Mouse (Mus musculus) CH12.LX (cell line): Measurements from ENCODE around the gene Gm44579. TPM values are rescaled to one million over a fixed set of nuclear protein-coding genes. Genes with fewer than 3 reads are reported as not detected.

Experiments
- DNase-seq: peaks from one replicate; pipeline ENCODE4 v3.0.0-alpha.2; 2013; ENCODE audit errors: extremely low read depth
- H3K27ac ChIP-seq: 2 replicates; pipeline ENCODE4 v1.5.1; 2012; ENCODE audit warnings: low read depth, mild to moderate bottlenecking, control low read depth, moderate library complexity; ENCODE audit not compliant: insufficient read depth
- H3K27me3 ChIP-seq: replicated peaks from 2 replicates; pipeline ENCODE3; 2012; ENCODE audit warnings: inconsistent platforms
- H3K36me3 ChIP-seq, 2 experiments: replicated peaks in 1 of 2; 2 replicates each; pipeline versions ENCODE3 to v1.6.1; 2012; ENCODE audit warnings: inconsistent platforms in 1 of 2, low read length in 1 of 2, mild to moderate bottlenecking in 1 of 2, mixed read lengths in 1 of 2, moderate library complexity in 1 of 2; ENCODE audit not compliant: control insufficient read depth in 1 of 2, insufficient read depth in 1 of 2
- H3K4me1 ChIP-seq, 2 experiments: 2 replicates each; pipeline ENCODE4 v1.6.1; 2012; ENCODE audit warnings: inconsistent platforms in 1 of 2, moderate library complexity in 1 of 2; ENCODE audit not compliant: insufficient read depth in 2 of 2, control insufficient read depth in 1 of 2
- H3K4me2 ChIP-seq: 2 replicates; pipeline ENCODE4 v1.6.1; 2012; ENCODE audit warnings: low read depth, mild to moderate bottlenecking, control low read depth; ENCODE audit not compliant: poor library complexity, insufficient read depth, severe bottlenecking
- H3K4me3 ChIP-seq, 3 experiments: fragments of 150-350 bp in 1 of 3; sonication (generic) in 1 of 3; replicated peaks in 1 of 3; 2 replicates each; pipeline versions ENCODE3 to v1.5.1; 2011 to 2012; ENCODE audit warnings: low read depth in 2 of 3, low read length in 2 of 3, mild to moderate bottlenecking in 2 of 3, moderate library complexity in 2 of 3, control low read depth in 1 of 3, improper control_type of control experiment in 1 of 3, inconsistent platforms in 1 of 3, mixed read lengths in 1 of 3; ENCODE audit not compliant: poor library complexity in 1 of 3
- H3K79me2 ChIP-seq: replicated peaks from 2 replicates; pipeline ENCODE4 v1.6.1; 2012; ENCODE audit warnings: mild to moderate bottlenecking, moderate library complexity; ENCODE audit not compliant: control insufficient read depth, poor library complexity, insufficient read depth, severe bottlenecking; ENCODE audit errors: extremely low read depth
- H3K9ac ChIP-seq: 2 replicates; pipeline ENCODE4 v1.6.1; 2012; ENCODE audit warnings: low read depth, mild to moderate bottlenecking, control low read depth, moderate library complexity; ENCODE audit not compliant: insufficient read depth
- H3K9me3 ChIP-seq: replicated peaks from 2 replicates; pipeline ENCODE3; 2012; ENCODE audit warnings: low read length, inconsistent platforms, mixed read lengths
- BHLHE40 ChIP-seq: IDR thresholded peaks from 2 replicates; pipeline ENCODE4 v1.6.1; 2011; ENCODE audit warnings: mild to moderate bottlenecking, low read depth, low read length, improper control_type of control experiment
- CHD1 ChIP-seq: IDR thresholded peaks from 2 replicates; pipeline ENCODE4 v1.6.1; 2012; ENCODE audit warnings: low read depth, low read length, improper control_type of control experiment, inconsistent platforms
- CHD2 ChIP-seq: IDR thresholded peaks from 2 replicates; pipeline ENCODE4 v1.6.1; 2011; ENCODE audit warnings: low read length, improper control_type of control experiment
- CTCF ChIP-seq, 2 experiments: IDR thresholded peaks in 1 of 2; conservative IDR thresholded peaks in 1 of 2; 2 replicates each; pipeline ENCODE4 v1.5.1; 2011 to 2012; ENCODE audit warnings: low read depth in 2 of 2, low read length in 2 of 2, improper control_type of control experiment in 1 of 2, inconsistent platforms in 1 of 2, mild to moderate bottlenecking in 1 of 2, moderate library complexity in 1 of 2
- E2F4 ChIP-seq: IDR thresholded peaks from 2 replicates; pipeline ENCODE4 v1.6.1; 2011; ENCODE audit warnings: low read depth, low read length, improper control_type of control experiment; ENCODE audit not compliant: insufficient replicate concordance
- EP300 ChIP-seq: IDR thresholded peaks from 2 replicates; pipeline ENCODE4 v1.6.1; 2011; ENCODE audit warnings: low read length, improper control_type of control experiment
- GABPA ChIP-seq: IDR thresholded peaks from 2 replicates; pipeline ENCODE4 v1.6.1; 2012; ENCODE audit warnings: low read depth, low read length, improper control_type of control experiment, inconsistent platforms; ENCODE audit not compliant: insufficient replicate concordance
- IRF4 ChIP-seq: IDR thresholded peaks from 2 replicates; pipeline ENCODE4 v1.6.1; 2014; ENCODE audit warnings: low read depth, mild to moderate bottlenecking, inconsistent platforms, low read length, improper control_type of control experiment
- JUN ChIP-seq: IDR thresholded peaks from 2 replicates; pipeline ENCODE4 v1.6.1; 2011; ENCODE audit warnings: low read depth, mild to moderate bottlenecking, low read length, improper control_type of control experiment, moderate library complexity; ENCODE audit not compliant: insufficient read depth
- JUND ChIP-seq: conservative IDR thresholded peaks from 2 replicates; pipeline ENCODE4 v1.6.1; 2011; ENCODE audit warnings: low read depth, low read length, improper control_type of control experiment
- KAT2A ChIP-seq: IDR thresholded peaks from 2 replicates; pipeline ENCODE4 v1.6.1; 2012; ENCODE audit warnings: low read length, improper control_type of control experiment, inconsistent platforms; ENCODE audit not compliant: insufficient replicate concordance
- MAFK ChIP-seq: IDR thresholded peaks from 2 replicates; pipeline ENCODE4 v1.6.1; 2011; ENCODE audit warnings: low read length, improper control_type of control experiment; ENCODE audit not compliant: insufficient replicate concordance
- MAX ChIP-seq: IDR thresholded peaks from 2 replicates; pipeline ENCODE4 v1.6.1; 2011; ENCODE audit warnings: low read length, improper control_type of control experiment
- MAZ ChIP-seq: IDR thresholded peaks from 2 replicates; pipeline ENCODE4 v1.6.1; 2012; ENCODE audit warnings: low read depth, mild to moderate bottlenecking, inconsistent platforms, low read length, improper control_type of control experiment, moderate library complexity
- MEF2A ChIP-seq: IDR thresholded peaks from 2 replicates; pipeline ENCODE4 v1.6.1; 2014; ENCODE audit warnings: low read depth, mild to moderate bottlenecking, inconsistent platforms, low read length, improper control_type of control experiment, borderline replicate concordance
- MXI1 ChIP-seq: IDR thresholded peaks from 2 replicates; pipeline ENCODE4 v1.6.1; 2011; ENCODE audit warnings: mild to moderate bottlenecking, low read depth, low read length, improper control_type of control experiment
- NRF1 ChIP-seq: IDR thresholded peaks from 2 replicates; pipeline ENCODE4 v1.6.1; 2014; ENCODE audit warnings: low read depth, mild to moderate bottlenecking, inconsistent platforms, low read length, improper control_type of control experiment, moderate library complexity
- PAX5 ChIP-seq: IDR thresholded peaks from 2 replicates; pipeline ENCODE4 v1.6.1; 2012; ENCODE audit warnings: low read length, inconsistent platforms, mixed read lengths
- POLR2A ChIP-seq: IDR thresholded peaks from 2 replicates; pipeline ENCODE4 v1.6.1; 2011; ENCODE audit warnings: low read depth, mild to moderate bottlenecking, improper control_type of control experiment, low read length
- POLR2AphosphoS2 ChIP-seq: IDR thresholded peaks from 2 replicates; pipeline ENCODE4 v1.6.1; 2011; ENCODE audit warnings: low read depth, low read length, improper control_type of control experiment
- RAD21 ChIP-seq: IDR thresholded peaks from 2 replicates; pipeline ENCODE4 v1.6.1; 2011; ENCODE audit warnings: low read depth, mild to moderate bottlenecking, low read length, improper control_type of control experiment, moderate library complexity
- RCOR1 ChIP-seq: conservative IDR thresholded peaks from 2 replicates; pipeline ENCODE4 v1.6.1; 2012; ENCODE audit warnings: low read depth, mild to moderate bottlenecking, inconsistent platforms, low read length, improper control_type of control experiment
- SIN3A ChIP-seq: IDR thresholded peaks from 2 replicates; pipeline ENCODE4 v1.6.1; 2012; ENCODE audit warnings: low read length, improper control_type of control experiment, inconsistent platforms
- SMC3 ChIP-seq: IDR thresholded peaks from 2 replicates; pipeline ENCODE4 v1.6.1; 2011; ENCODE audit warnings: low read depth, low read length, improper control_type of control experiment
- TBP ChIP-seq: conservative IDR thresholded peaks from 2 replicates; pipeline ENCODE4 v1.6.1; 2011; ENCODE audit warnings: low read depth, low read length, improper control_type of control experiment
- TCF12 ChIP-seq: IDR thresholded peaks from 2 replicates; pipeline ENCODE4 v1.6.1; 2014; ENCODE audit warnings: low read depth, mild to moderate bottlenecking, inconsistent platforms, low read length, improper control_type of control experiment
- UBTF ChIP-seq: IDR thresholded peaks from 2 replicates; pipeline ENCODE4 v1.6.1; 2012; ENCODE audit warnings: low read depth, mild to moderate bottlenecking, inconsistent platforms, low read length, improper control_type of control experiment, moderate library complexity
- USF1 ChIP-seq: IDR thresholded peaks from 2 replicates; pipeline ENCODE4 v1.6.1; 2014; ENCODE audit warnings: low read depth, mild to moderate bottlenecking, inconsistent platforms, low read length, improper control_type of control experiment
- USF2 ChIP-seq: conservative IDR thresholded peaks from 2 replicates; pipeline ENCODE4 v1.6.1; 2011; ENCODE audit warnings: low read depth, low read length, improper control_type of control experiment
- ZC3H11A ChIP-seq: IDR thresholded peaks from 2 replicates; pipeline ENCODE4 v1.6.1; 2012; ENCODE audit warnings: low read depth, mild to moderate bottlenecking, inconsistent platforms, low read length, improper control_type of control experiment
- ZKSCAN1 ChIP-seq: IDR thresholded peaks from 2 replicates; pipeline ENCODE4 v1.6.1; 2012; ENCODE audit warnings: low read depth, inconsistent platforms, low read length, improper control_type of control experiment, borderline replicate concordance
- ZMIZ1 ChIP-seq: IDR thresholded peaks from 2 replicates; pipeline ENCODE4 v1.6.1; 2012; ENCODE audit warnings: low read depth, mild to moderate bottlenecking, inconsistent platforms, low read length, improper control_type of control experiment
- ZNF384 ChIP-seq: IDR thresholded peaks from 2 replicates; pipeline ENCODE4 v1.6.1; 2012; ENCODE audit warnings: low read depth, low read length, improper control_type of control experiment, inconsistent platforms
- dilution Hi-C: fragments of 300-500 bp; cut with MboI; formaldehyde crosslinking; loops from 2 replicates; pipeline ENCODE4 v1.14.3; 2020; ENCODE audit warnings: low sequenced_read_pairs; ENCODE audit not compliant: extremely low pct_unique_long_range_greater_than_20kb, extremely low pct_ligation_motif_present
- in situ Hi-C: fragments of 300-500 bp; cut with MboI; formaldehyde crosslinking; loops from 3 replicates; pipeline ENCODE4 v1.14.3; 2019; ENCODE audit warnings: low sequenced_read_pairs, low pct_ligation_motif_present, low pct_unique_long_range_greater_than_20kb, mixed read lengths
- polyA plus RNA-seq: library from polyadenylated mRNA; unstranded; fragments of >175 nt; gene quantifications from 2 replicates; pipeline ENCODE4 v1.2.1, GENCODE M21; 2012; ENCODE audit warnings: low read depth; ENCODE audit not compliant: insufficient read length
- total RNA-seq, 2 experiments: library from RNA; depleted of rRNA; stranded (reverse); fragments of 300-350 nt in 1 of 2; fragments of >200 nt in 1 of 2; gene quantifications; 2 replicates each; pipeline ENCODE4 v1.2.3; 2012 to 2014

Gm44579 gene
- total and polyA plus RNA-seq, 3 experiments, result not detected

GRCm38 (mm10) chr15:98170917-98171316, 49.9 kb downstream of the Gm44579 start:
- peaks cover 10 to 45% of the 10 kb centered on the region in 2 experiments for H3K4me1 ChIP-seq
- peak overlapping the region; percentile 30; the same call in 1 of the 2 replicates for H3K4me2 ChIP-seq
- no peaks in the 10 kb centered on the region for H3K36me3 ChIP-seq
- TF ChIP-seq BHLHE40 (peak; percentile 54), MEF2A (no peak)
- no peaks in the 10 kb centered on the region for H3K9me3 ChIP-seq
- DNase-seq, result no peak
- no peaks in the 10 kb centered on the region for H3K79me2 ChIP-seq
- dilution Hi-C loops (no loop called here), in situ Hi-C loops (loop anchor here (25.0 kb wide), 1 partner anchor 309 kb away; no protein-coding TSS in a partner anchor)
- no peak overlapping the region for H3K9ac ChIP-seq
- no peak overlapping the region for H3K27ac ChIP-seq
- H3K4me3 ChIP-seq, result no peak overlapping the region
- H3K27me3 ChIP-seq, result peaks cover 88% of the 10 kb centered on the region

- peak; percentile 93 for DNase-seq
- H3K27ac ChIP-seq, result no peak overlapping the region
- no peak overlapping the region for H3K4me2 ChIP-seq
- H3K4me1 ChIP-seq, result peaks cover 10 to 45% of the 10 kb centered on the region in 2 experiments
- H3K9me3 ChIP-seq, result no peaks in the 10 kb centered on the region
- dilution Hi-C loops (no loop called here), in situ Hi-C loops (loop anchor here (25.0 kb wide), 1 partner anchor 308 kb away; no protein-coding TSS in a partner anchor)
- H3K9ac ChIP-seq, result no peak overlapping the region
- peaks cover 88% of the 10 kb centered on the region for H3K27me3 ChIP-seq
- H3K79me2 ChIP-seq, result no peaks in the 10 kb centered on the region
- H3K36me3 ChIP-seq, result no peaks in the 10 kb centered on the region
- H3K4me3 ChIP-seq, result no peak overlapping the region
- no peak; the same call in 1 of the 2 replicates for TF ChIP-seq MXI1
- TF ChIP-seq ZMIZ1, result no peak
- no peak; the same call in 1 of the 2 replicates for TF ChIP-seq CHD2
- TF ChIP-seq USF2, result no peak
- TF ChIP-seq ZC3H11A, result no peak
- no peak for TF ChIP-seq ZNF384
- TF ChIP-seq JUN, result peak; percentile 76
- TF ChIP-seq JUND, result peak; percentile 62; the same call in 1 of the 2 replicates
- peak; percentile 74 for TF ChIP-seq KAT2A
- TF ChIP-seq MAX, result 0 out of 2 replicates have a peak, but pooled peaks have one; percentile 41
- no peak for TF ChIP-seq GABPA
- no peak for TF ChIP-seq PAX5
- TF ChIP-seq POLR2A, result no peak
- TF ChIP-seq TCF12, result peak; percentile 55
- no peak for TF ChIP-seq E2F4
- peak; percentile 77 for TF ChIP-seq IRF4
- no peak for TF ChIP-seq RAD21
- peak; percentile 84 for TF ChIP-seq MEF2A
- TF ChIP-seq SMC3, result no peak
- no peak for TF ChIP-seq ZKSCAN1
- peak; percentile 74 for TF ChIP-seq EP300
- 0 out of 2 replicates have a peak, but pooled peaks have one; percentile 63 for TF ChIP-seq MAFK
- TF ChIP-seq TBP, result no peak
- no peak for TF ChIP-seq CHD1
- no peak for TF ChIP-seq POLR2AphosphoS2
- TF ChIP-seq RCOR1, result peak; percentile 62; the same call in 1 of the 2 replicates
- no peak for TF ChIP-seq MAZ
- TF ChIP-seq NRF1, result no peak
- no peak for TF ChIP-seq UBTF
- TF ChIP-seq SIN3A, result peak; percentile 46
- TF ChIP-seq BHLHE40, result peak; percentile 83; the same call in 1 of the 2 replicates
- TF ChIP-seq CTCF (conservative IDR thresholded peaks at IDR 0.05 in 1 of 2, IDR thresholded peaks at IDR 0.05 in 1 of 2; ENCODE audit: low read depth in 2 of 2, low read length in 2 of 2), result no peak
- no peak for TF ChIP-seq USF1
Measured at GRCm38 (mm10) chr15:98170365-98170764, 50.4 kb downstream of the Gm44579 start.
